Mouse (Mus musculus): Measurements from ENCODE around the gene Snx33.

DNA sequence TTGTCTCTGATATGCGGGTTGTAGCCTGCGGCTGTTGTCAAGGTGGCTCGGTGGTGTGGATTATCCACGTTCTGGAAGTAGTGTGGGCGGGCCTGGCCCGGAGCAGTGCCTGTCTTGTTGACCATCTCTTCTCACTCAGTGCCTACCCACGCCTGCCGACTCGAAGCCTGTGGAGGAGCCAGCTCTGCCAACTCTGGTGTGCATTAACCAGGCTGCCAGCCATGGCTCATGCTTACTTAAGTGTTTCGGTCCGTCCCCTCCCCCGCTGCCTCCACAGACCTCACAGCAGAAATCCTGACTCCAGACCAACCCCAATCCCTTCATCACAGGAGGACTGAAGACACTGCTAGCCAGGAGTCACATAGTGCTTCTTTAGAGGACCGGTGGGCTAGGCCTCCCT lies 58.6 kb downstream of the Snx33 start:
- TF ChIP-seq POLR2A (IDR thresholded peaks at IDR 0.05; ENCODE audit: borderline replicate concordance, control insufficient read depth, low read depth, low read length) (no peak), CTCF (IDR thresholded peaks at IDR 0.05; ENCODE audit: control insufficient read depth, insufficient read depth, low read length) (no peak)

Measured in bone marrow, adult 2 months (tissue).